Mouse (Mus musculus) stomach, embryonic 16.5 days (tissue): ENCODE data around the gene Cfap58. TPM values are rescaled to one million over a fixed set of nuclear protein-coding genes. Genes with fewer than 3 reads are reported as not detected.

Experiments
- ATAC-seq: fragments of 200-750 bp; cut with Nextera tagmentation; 2 replicates; pipeline ENCODE4 v1.8.0; 2017; ENCODE audit warnings: moderate number of reproducible peaks, moderate TSS enrichment; ENCODE audit not compliant: insufficient read depth, low FRiP score
- H3K27ac ChIP-seq: fragments of 300-500 bp; sonication (generic); 2 replicates; pipeline ENCODE4 v1.5.1; 2014; ENCODE audit warnings: low read length
- H3K27me3 ChIP-seq: fragments of 300-500 bp; sonication (generic); 2 replicates; pipeline ENCODE4 v1.6.1; 2014; ENCODE audit warnings: low read length, control low read depth, mixed read lengths; ENCODE audit not compliant: control insufficient read depth, insufficient read depth
- H3K36me3 ChIP-seq: fragments of 300-500 bp; sonication (generic); 2 replicates; pipeline ENCODE4 v1.6.1; 2014; ENCODE audit warnings: low read length; ENCODE audit not compliant: control insufficient read depth, insufficient read depth
- H3K4me1 ChIP-seq: fragments of 300-500 bp; sonication (generic); 2 replicates; pipeline ENCODE4 v1.6.1; 2014; ENCODE audit warnings: low read length, control low read depth, mixed read lengths; ENCODE audit not compliant: control insufficient read depth, insufficient read depth
- H3K4me2 ChIP-seq: fragments of 300-500 bp; sonication (generic); 2 replicates; pipeline ENCODE4 v1.6.1; 2014; ENCODE audit warnings: low read depth, low read length, mixed read lengths
- H3K4me3 ChIP-seq: fragments of 300-500 bp; sonication (generic); replicated peaks from 2 replicates; pipeline ENCODE4 v1.5.1; 2014; ENCODE audit warnings: mild to moderate bottlenecking, low read length
- H3K9ac ChIP-seq: fragments of 300-500 bp; sonication (generic); 2 replicates; pipeline ENCODE4 v1.6.1; 2014; ENCODE audit warnings: low read length
- H3K9me3 ChIP-seq: fragments of 300-500 bp; sonication (generic); replicated peaks from 2 replicates; pipeline ENCODE4 v1.6.1; 2016; ENCODE audit warnings: low read length, control low read depth; ENCODE audit not compliant: control insufficient read depth
- WGBS: fragments of 180-500 bp; shearing (Covaris S2); extraction: QIAGEN DNeasy Blood & Tissue Kit; methylation state at CpG from one replicate; pipeline ENCODE4 v1.1.7; 2014; 5-methylcytosine and 5-hydroxymethylcytosine counted together
- polyA plus RNA-seq: library from polyadenylated mRNA; unstranded; fragments of >200 nt; fragmentation: Nextera tagmentation; extraction: Ambion mirVana; gene quantifications from 2 replicates; pipeline ENCODE4 v1.2.1, GENCODE M21; 2015

Gene Cfap58
- polyA plus RNA-seq, 1 experiment from 2014 or later, result 0.04 TPM

- ATAC-seq, result no peak
- WGBS, result 85% methylated on average over 15 of the region's 15 CpGs
- H3K27me3 ChIP-seq, result no peaks in the 10 kb centered on the region
- no peak overlapping the region for H3K27ac ChIP-seq
- H3K9ac ChIP-seq, result no peak overlapping the region
- no peak overlapping the region for H3K4me2 ChIP-seq
- no peak overlapping the region for H3K4me3 ChIP-seq
- no peaks in the 10 kb centered on the region for H3K36me3 ChIP-seq
- no peaks in the 10 kb centered on the region for H3K4me1 ChIP-seq
- H3K9me3 ChIP-seq, result no peaks in the 10 kb centered on the region
Measured at GRCm38 (mm10) chr19:47985606-47986213, 48.2 kb downstream of the Cfap58 start.

GRCm38 (mm10) chr19:47987986-47988385 lies 50.5 kb downstream of the Cfap58 start:
- Histone ChIP-seq H3K4me1 (no peaks in the 10 kb centered on the region), H3K27me3 (no peaks in the 10 kb centered on the region), H3K9ac (no peak overlapping the region), H3K36me3 (no peaks in the 10 kb centered on the region), H3K4me2 (no peak overlapping the region), H3K4me3 (no peak overlapping the region), H3K27ac (no peak overlapping the region), H3K9me3 (no peaks in the 10 kb centered on the region)
- WGBS, result 88% methylated on average over 11 of the region's 11 CpGs
- no peak for ATAC-seq

- Histone ChIP-seq H3K9ac (no peak overlapping the region), H3K9me3 (no peaks in the 10 kb centered on the region), H3K36me3 (no peaks in the 10 kb centered on the region), H3K4me2 (no peak overlapping the region), H3K27ac (no peak overlapping the region), H3K27me3 (no peaks in the 10 kb centered on the region), H3K4me3 (no peak overlapping the region), H3K4me1 (no peaks in the 10 kb centered on the region)
- 28% methylated on average over 16 of the region's 16 CpGs for WGBS
- ATAC-seq, result no peak
Measured at GRCm38 (mm10) chr19:47988456-47988855, 51.0 kb downstream of the Cfap58 start.

DNA sequence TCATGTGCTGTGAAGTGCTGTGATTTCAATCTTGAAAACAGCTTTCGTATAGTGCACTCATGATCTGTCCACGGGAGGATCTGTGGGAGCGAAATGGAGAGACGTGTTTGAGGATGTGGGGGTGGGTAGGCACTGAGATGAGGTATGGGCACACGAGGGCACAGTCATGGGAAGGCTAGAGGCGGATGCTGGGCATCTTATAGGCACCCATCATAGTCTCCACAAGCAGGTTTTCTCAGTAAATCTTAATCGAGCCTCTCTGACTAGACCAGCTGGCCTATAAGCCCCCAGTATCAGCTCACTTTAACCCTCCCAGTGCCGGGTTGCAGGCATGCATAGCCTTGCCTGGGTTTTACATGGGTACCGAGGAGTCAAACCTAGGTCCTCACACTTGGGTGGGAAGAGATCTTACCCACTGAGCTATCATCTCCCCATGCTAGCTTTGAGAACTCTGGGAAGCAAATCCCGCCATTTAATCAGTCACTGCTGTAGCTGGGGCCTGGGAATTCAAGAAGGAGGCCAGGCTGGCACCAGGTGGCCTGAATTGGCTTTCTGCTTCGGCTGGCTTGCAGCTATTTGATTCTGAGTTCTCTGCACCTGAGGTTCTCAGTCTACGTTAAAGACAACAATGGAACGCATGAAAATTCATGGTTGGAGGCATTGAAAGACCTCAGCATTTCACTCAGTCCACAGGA lies 51.6 kb downstream of the Cfap58 start:
- Histone ChIP-seq H3K9ac (no peak overlapping the region), H3K4me1 (no peaks in the 10 kb centered on the region), H3K4me2 (no peak overlapping the region), H3K27me3 (no peaks in the 10 kb centered on the region), H3K4me3 (no peak overlapping the region), H3K9me3 (no peaks in the 10 kb centered on the region), H3K36me3 (no peaks in the 10 kb centered on the region), H3K27ac (no peak overlapping the region)
- 66% methylated on average over 13 of the region's 13 CpGs for WGBS
- no peak for ATAC-seq

GRCm38 (mm10) chr19:47989575-47989891 lies 52.1 kb downstream of the Cfap58 start:
- no peak overlapping the region for H3K4me3 ChIP-seq
- no peaks in the 10 kb centered on the region for H3K36me3 ChIP-seq
- no peak for ATAC-seq
- H3K9ac ChIP-seq, result no peak overlapping the region
- H3K27me3 ChIP-seq, result no peaks in the 10 kb centered on the region
- H3K27ac ChIP-seq, result no peak overlapping the region
- no peak overlapping the region for H3K4me2 ChIP-seq
- H3K4me1 ChIP-seq, result no peaks in the 10 kb centered on the region
- H3K9me3 ChIP-seq, result no peaks in the 10 kb centered on the region
- WGBS, result 89% methylated on average over 4 of the region's 4 CpGs

- Histone ChIP-seq H3K4me1 (no peaks in the 10 kb centered on the region), H3K9ac (no peak overlapping the region), H3K27me3 (no peaks in the 10 kb centered on the region), H3K4me3 (no peak overlapping the region), H3K9me3 (no peaks in the 10 kb centered on the region), H3K27ac (no peak overlapping the region), H3K4me2 (no peak overlapping the region), H3K36me3 (no peaks in the 10 kb centered on the region)
- ATAC-seq, result no peak
- 88% methylated on average over 13 of the region's 13 CpGs for WGBS
Measured at GRCm38 (mm10) chr19:48001240-48001639, 63.8 kb downstream of the Cfap58 start.

DNA sequence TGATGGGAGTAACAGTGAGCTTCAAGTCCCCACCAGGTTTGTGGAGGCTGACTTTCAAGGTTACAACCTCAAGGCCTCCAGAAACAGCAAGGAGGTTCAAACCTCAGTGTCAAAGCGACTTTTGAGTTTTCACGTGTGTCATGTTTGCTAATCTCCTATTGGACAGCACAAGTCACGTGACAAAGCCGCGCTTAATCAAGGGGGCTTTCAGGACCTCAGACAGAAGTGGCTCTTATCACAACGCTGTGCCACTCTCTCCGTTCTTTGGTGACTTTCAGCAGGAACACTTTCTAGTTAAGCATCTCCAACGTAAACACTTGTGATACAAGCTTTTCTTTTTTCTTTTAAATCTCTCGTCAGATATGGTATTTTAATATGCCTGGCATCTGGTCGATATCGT lies 64.3 kb downstream of the Cfap58 start:
- Histone ChIP-seq H3K9ac (no peak overlapping the region), H3K4me2 (no peak overlapping the region), H3K27ac (no peak overlapping the region), H3K9me3 (no peaks in the 10 kb centered on the region), H3K36me3 (no peaks in the 10 kb centered on the region), H3K4me1 (no peaks in the 10 kb centered on the region), H3K4me3 (no peak overlapping the region), H3K27me3 (no peaks in the 10 kb centered on the region)
- 66% methylated on average over 11 of the region's 11 CpGs for WGBS
- no peak for ATAC-seq

DNA sequence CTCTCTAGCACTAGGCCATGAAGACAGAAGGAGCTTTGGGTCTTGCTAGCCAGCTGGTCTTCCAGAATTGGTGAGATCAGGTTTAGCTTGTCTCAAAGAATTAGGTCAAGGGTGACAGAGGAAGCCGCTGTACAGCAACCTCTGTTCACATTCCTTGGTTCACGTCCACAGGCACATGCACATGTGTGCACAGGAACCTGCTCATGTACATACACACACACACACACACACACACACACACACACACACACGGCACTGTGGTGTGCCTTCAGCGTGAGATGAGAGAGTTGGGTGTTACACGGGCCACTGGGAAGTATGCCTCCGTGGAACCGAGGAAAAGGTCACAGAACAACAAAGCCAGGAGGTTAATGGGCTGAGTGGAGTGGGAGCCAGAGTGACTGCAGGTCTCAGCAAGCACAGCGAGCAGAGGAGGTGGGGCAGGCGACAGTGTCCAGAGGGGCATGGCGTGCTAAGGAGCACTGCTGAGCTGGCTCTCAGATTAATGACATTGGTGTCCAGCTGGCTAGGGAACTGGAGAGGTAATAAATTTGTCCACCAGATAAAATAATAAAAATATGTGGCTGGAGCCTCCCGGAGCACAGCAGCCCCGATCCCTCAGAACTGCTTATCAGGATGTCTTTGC lies 71.4 kb downstream of the Cfap58 start:
- Histone ChIP-seq H3K4me3 (no peak overlapping the region), H3K9ac (no peak overlapping the region), H3K4me2 (no peak overlapping the region), H3K27me3 (no peaks in the 10 kb centered on the region), H3K4me1 (no peaks in the 10 kb centered on the region), H3K9me3 (no peaks in the 10 kb centered on the region), H3K36me3 (no peaks in the 10 kb centered on the region), H3K27ac (no peak overlapping the region)
- 54% methylated on average over 12 of the region's 12 CpGs for WGBS
- ATAC-seq, result no peak

GRCm38 (mm10) chr19:48009586-48010331 lies 72.3 kb downstream of the Cfap58 start:
- ATAC-seq, result no peak
- Histone ChIP-seq H3K27ac (no peak overlapping the region), H3K36me3 (no peaks in the 10 kb centered on the region), H3K4me2 (no peak overlapping the region), H3K27me3 (no peaks in the 10 kb centered on the region), H3K9me3 (no peaks in the 10 kb centered on the region), H3K4me1 (no peaks in the 10 kb centered on the region), H3K9ac (no peak overlapping the region), H3K4me3 (no peak overlapping the region)
- WGBS, result 71% methylated on average over 15 of the region's 15 CpGs
